Mouse (Mus musculus): ENCODE results near the gene Mrps11.

The Mrps11 gene

GRCm38 (mm10) chr7:78782639-78783581, at the start of gene Mrps11, which contains the start of gene Mrpl46:
TSS of gene Mrps11 (plus strand) at chr7:78783119.
TSS of gene Mrpl46 (minus strand) at chr7:78783531.
- DNase-seq, result peak; percentile 83

GRCm38 (mm10) chr7:78737196-78737595, 45.7 kb upstream of the Mrps11 start:
- no peak for DNase-seq

GRCm38 (mm10) chr7:78737614-78738210, 45.2 kb upstream of the Mrps11 start, which contains the start of gene Ntrk3:
TSS of gene Ntrk3 (minus strand) at chr7:78738012.
- no peak for DNase-seq

GRCm38 (mm10) chr7:78739351-78740000, 43.4 kb upstream of the Mrps11 start:
- DNase-seq, result no peak

GRCm38 (mm10) chr7:78743731-78744385, 39.1 kb upstream of the Mrps11 start:
- no peak for DNase-seq

- DNase-seq, result no peak
These were observed 30.0 kb upstream of the Mrps11 start for GRCm38 (mm10) chr7:78752961-78753360.

- no peak for DNase-seq
These were observed 29.0 kb upstream of the Mrps11 start for GRCm38 (mm10) chr7:78753752-78754457.

- DNase-seq, result no peak
These were observed 28.4 kb upstream of the Mrps11 start for GRCm38 (mm10) chr7:78754458-78755000.

GRCm38 (mm10) chr7:78763801-78764200, 19.1 kb upstream of the Mrps11 start:
- DNase-seq, result no peak

GRCm38 (mm10) chr7:78765215-78765631, 17.7 kb upstream of the Mrps11 start:
- peak; percentile 35 for DNase-seq

GRCm38 (mm10) chr7:78766019-78766683, 16.8 kb upstream of the Mrps11 start:
- peak; percentile 86 for DNase-seq

- DNase-seq, result no peak
These were observed 14.9 kb upstream of the Mrps11 start for GRCm38 (mm10) chr7:78767929-78768531.

- DNase-seq, result no peak
These were observed 13.8 kb upstream of the Mrps11 start for GRCm38 (mm10) chr7:78769075-78769652.

- no peak for DNase-seq
These were observed 12.0 kb upstream of the Mrps11 start for GRCm38 (mm10) chr7:78770936-78771335.

GRCm38 (mm10) chr7:78778741-78779140, 4.2 kb upstream of the Mrps11 start:
- no peak for DNase-seq

GRCm38 (mm10) chr7:78785906-78786305, 3.0 kb downstream of the Mrps11 start:
- no peak for DNase-seq

- DNase-seq, result no peak
These were observed 5.0 kb downstream of the Mrps11 start for GRCm38 (mm10) chr7:78787793-78788380.

GRCm38 (mm10) chr7:78791359-78792222, 8.7 kb downstream of the Mrps11 start:
- peak; percentile 47 for DNase-seq

Data from cerebellum, adult 11 months (tissue).